Mouse (Mus musculus) midbrain, embryonic 14.5 days (tissue): ENCODE measurements around the gene Ptpdc1. TPM values are rescaled to one million over a fixed set of nuclear protein-coding genes. Genes with fewer than 3 reads are reported as not detected.
A peak's percentile ranks its signal among the peaks of the same experiment; 100 is the strongest.

Experiments used
- ATAC-seq: fragments of 200-750 bp; cut with Nextera tagmentation; 2 replicates; pipeline ENCODE4 v1.8.0; 2017; ENCODE audit warnings: moderate number of reproducible peaks, moderate library complexity; ENCODE audit not compliant: low FRiP score, low TSS enrichment
- DNase-seq: peaks from one replicate; pipeline ENCODE4 v3.0.0-alpha.2; 2015
- H3K27ac ChIP-seq: fragments of 300-500 bp; sonication (generic); replicated peaks from 2 replicates; pipeline ENCODE4 v1.5.1; 2014; ENCODE audit warnings: mild to moderate bottlenecking, low read depth, low read length, moderate library complexity
- H3K27me3 ChIP-seq: fragments of 300-500 bp; sonication (generic); 2 replicates; pipeline ENCODE4 v1.6.1; 2014; ENCODE audit warnings: low read length, control low read depth, mixed read lengths; ENCODE audit not compliant: control insufficient read depth, insufficient read depth
- H3K36me3 ChIP-seq: fragments of 300-500 bp; sonication (generic); 2 replicates; pipeline ENCODE4 v1.6.1; 2014; ENCODE audit warnings: low read length, control low read depth; ENCODE audit not compliant: control insufficient read depth, insufficient read depth
- H3K4me1 ChIP-seq: fragments of 300-500 bp; sonication (generic); 2 replicates; pipeline ENCODE4 v1.6.1; 2014; ENCODE audit warnings: mild to moderate bottlenecking, antibody characterized with exemption, low read length, control low read depth; ENCODE audit not compliant: control insufficient read depth, insufficient read depth
- H3K4me2 ChIP-seq: fragments of 300-500 bp; sonication (generic); 2 replicates; pipeline ENCODE4 v1.6.1; 2014; ENCODE audit warnings: mild to moderate bottlenecking, low read length, moderate library complexity
- H3K4me3 ChIP-seq: fragments of 300-500 bp; sonication (generic); replicated peaks from 2 replicates; pipeline ENCODE4 v1.5.1; 2014; ENCODE audit warnings: low read depth, low read length
- H3K9ac ChIP-seq: fragments of 300-500 bp; sonication (generic); replicated peaks from 2 replicates; pipeline ENCODE4 v1.6.1; 2014; ENCODE audit warnings: mild to moderate bottlenecking, low read length, moderate library complexity
- H3K9me3 ChIP-seq: fragments of 300-500 bp; sonication (generic); 2 replicates; pipeline ENCODE4 v1.6.1; 2016; ENCODE audit warnings: low read length, control low read depth, mixed read lengths; ENCODE audit not compliant: control insufficient read depth
- WGBS: fragments of 180-500 bp; shearing (Covaris S2); extraction: QIAGEN DNeasy Blood & Tissue Kit; methylation state at CpG from one replicate; pipeline ENCODE4 v1.1.7; 2014; 5-methylcytosine and 5-hydroxymethylcytosine counted together
- polyA plus RNA-seq: library from polyadenylated mRNA; unstranded; fragments of >200 nt; fragmentation: Nextera tagmentation; extraction: Ambion mirVana; gene quantifications from 2 replicates; pipeline ENCODE4 v1.2.1, GENCODE M21; 2014

Gene Ptpdc1
- polyA plus RNA-seq, 1 experiment from 2014 or later: 20.0 TPM

GRCm38 (mm10) chr13:48544867-48545266, 80.6 kb downstream of the Ptpdc1 start:
- H3K9me3 ChIP-seq: no peaks in the 10 kb centered on the region
- ATAC-seq (no peak), DNase-seq (no peak)
- peak overlapping the region; percentile 97; the same call in 1 of the 2 replicates for H3K9ac ChIP-seq
- H3K27ac ChIP-seq: no peak overlapping the region
- WGBS: 50% methylated on average over 4 of the region's 4 CpGs
- peak overlapping the region; percentile 97 for H3K4me3 ChIP-seq
- peak overlapping the region; percentile 80 for H3K4me2 ChIP-seq
- no peaks in the 10 kb centered on the region for H3K27me3 ChIP-seq
- H3K4me1 ChIP-seq: peaks cover 24% of the 10 kb centered on the region
- H3K36me3 ChIP-seq: no peaks in the 10 kb centered on the region

GRCm38 (mm10) chr13:48544391-48544790, 81.1 kb downstream of the Ptpdc1 start:
- no peaks in the 10 kb centered on the region for H3K36me3 ChIP-seq
- H3K4me1 ChIP-seq: peaks cover 24% of the 10 kb centered on the region
- no peak for DNase-seq
- no peaks in the 10 kb centered on the region for H3K27me3 ChIP-seq
- H3K27ac ChIP-seq: no peak overlapping the region
- peak overlapping the region; percentile 80 for H3K4me2 ChIP-seq
- H3K9me3 ChIP-seq: no peaks in the 10 kb centered on the region
- H3K4me3 ChIP-seq: no peak overlapping the region; the same call in 1 of the 2 replicates
- H3K9ac ChIP-seq: no peak overlapping the region
- no peak for ATAC-seq

DNA sequence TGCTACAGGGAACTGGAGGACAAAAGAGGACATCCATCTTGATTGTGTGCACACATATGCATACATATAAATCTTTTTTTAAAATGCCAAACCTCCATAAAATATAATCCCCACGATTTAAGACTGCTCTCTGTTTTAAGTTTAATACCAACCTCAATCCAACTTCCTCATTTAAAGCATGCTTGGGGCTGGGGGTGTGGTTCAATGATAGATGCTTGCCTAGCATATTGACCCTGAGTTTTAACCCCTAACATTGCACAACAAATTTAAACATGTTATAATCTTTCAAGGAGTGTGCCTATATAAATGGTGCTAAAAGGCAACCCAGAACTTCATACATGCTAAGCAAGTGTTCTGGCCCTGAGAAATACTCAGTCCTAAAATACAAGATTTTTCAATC, 85.0 kb downstream of the Ptpdc1 start:
- H3K27ac ChIP-seq: no peak overlapping the region
- 82% methylated on average over 1 of the region's 1 CpGs for WGBS
- DNase-seq: no peak
- no peak overlapping the region for H3K4me3 ChIP-seq
- no peak overlapping the region for H3K9ac ChIP-seq
- 0 out of 2 replicates have a peak, but pooled peaks cover 5% of the 10 kb centered on the region for H3K36me3 ChIP-seq
- no peak overlapping the region for H3K4me2 ChIP-seq
- no peak for ATAC-seq
- no peaks in the 10 kb centered on the region for H3K9me3 ChIP-seq
- peaks cover 24% of the 10 kb centered on the region for H3K4me1 ChIP-seq
- no peaks in the 10 kb centered on the region for H3K27me3 ChIP-seq

GRCm38 (mm10) chr13:48533441-48533840, 92.0 kb downstream of the Ptpdc1 start:
- DNase-seq (no peak), ATAC-seq (no peak)
- Histone ChIP-seq H3K9ac (no peak overlapping the region), H3K27me3 (no peaks in the 10 kb centered on the region), H3K9me3 (no peaks in the 10 kb centered on the region), H3K36me3 (peaks cover 12% of the 10 kb centered on the region; the same call in 1 of the 2 replicates), H3K27ac (no peak overlapping the region), H3K4me2 (no peak overlapping the region), H3K4me3 (no peak overlapping the region), H3K4me1 (no peaks in the 10 kb centered on the region)
- WGBS: 91% methylated on average over 5 of the region's 5 CpGs

DNA sequence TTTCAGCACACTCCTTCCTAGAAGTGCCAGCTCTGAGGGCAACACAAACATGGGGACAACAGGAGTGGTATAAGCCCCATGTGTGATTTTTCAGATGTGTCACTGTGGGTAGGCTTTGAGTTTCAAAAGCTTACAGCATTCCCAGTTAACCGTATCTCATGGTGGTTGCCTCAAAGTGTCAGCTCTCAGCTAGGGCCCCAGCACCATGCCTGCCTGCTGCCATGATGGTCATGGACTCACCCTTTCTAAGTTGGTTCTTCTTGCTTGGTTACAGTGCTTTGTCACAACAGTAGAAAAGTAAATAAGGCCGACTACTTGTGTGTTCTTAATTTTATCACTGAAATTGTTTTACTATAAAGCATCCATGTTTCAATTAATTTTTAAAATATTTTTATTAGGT, 94.0 kb downstream of the Ptpdc1 start:
- no peak overlapping the region for H3K9ac ChIP-seq
- DNase-seq (no peak), ATAC-seq (no peak)
- H3K27ac ChIP-seq: no peak overlapping the region
- no peak overlapping the region for H3K4me3 ChIP-seq
- H3K27me3 ChIP-seq: no peaks in the 10 kb centered on the region
- H3K4me1 ChIP-seq: no peaks in the 10 kb centered on the region
- peaks cover 8% of the 10 kb centered on the region; the same call in 1 of the 2 replicates for H3K36me3 ChIP-seq
- H3K4me2 ChIP-seq: no peak overlapping the region
- 87% methylated on average over 2 of the region's 2 CpGs for WGBS
- no peaks in the 10 kb centered on the region for H3K9me3 ChIP-seq

- Histone ChIP-seq H3K27me3 (no peaks in the 10 kb centered on the region), H3K4me2 (no peak overlapping the region), H3K36me3 (peaks cover 7% of the 10 kb centered on the region; the same call in 1 of the 2 replicates), H3K4me1 (no peaks in the 10 kb centered on the region), H3K9ac (no peak overlapping the region), H3K9me3 (no peaks in the 10 kb centered on the region), H3K27ac (no peak overlapping the region), H3K4me3 (no peak overlapping the region)
- WGBS: 76% methylated on average over 2 of the region's 2 CpGs
- DNase-seq (no peak), ATAC-seq (no peak)
These were observed 94.8 kb downstream of the Ptpdc1 start for GRCm38 (mm10) chr13:48530685-48531084.

DNA sequence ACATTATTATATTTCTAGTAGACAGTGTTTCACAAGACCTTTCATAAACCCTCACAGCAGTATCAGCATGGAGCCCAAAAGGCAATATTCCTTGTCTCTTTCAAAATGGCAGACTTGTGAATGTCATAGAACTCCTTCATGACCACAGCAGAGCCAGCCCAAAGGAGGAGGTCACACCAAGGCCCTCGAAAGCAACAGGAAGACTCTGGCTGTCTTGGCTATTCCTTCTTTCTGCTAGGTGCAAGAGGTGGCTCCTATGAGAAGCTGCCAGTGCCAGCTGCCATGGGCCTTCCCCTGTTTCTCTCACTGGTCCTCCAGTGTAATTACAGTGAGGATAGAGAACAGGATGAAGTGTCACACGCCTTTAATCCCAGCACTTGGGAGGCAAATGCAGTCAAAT, 96.4 kb downstream of the Ptpdc1 start:
- Histone ChIP-seq H3K27ac (no peak overlapping the region), H3K4me2 (no peak overlapping the region), H3K36me3 (no peaks in the 10 kb centered on the region), H3K4me3 (no peak overlapping the region), H3K4me1 (no peaks in the 10 kb centered on the region), H3K27me3 (no peaks in the 10 kb centered on the region), H3K9ac (no peak overlapping the region), H3K9me3 (no peaks in the 10 kb centered on the region)
- 56% methylated on average over 2 of the region's 2 CpGs for WGBS
- ATAC-seq (no peak), DNase-seq (no peak)

- ATAC-seq: peak; percentile 70
- Histone ChIP-seq H3K9me3 (no peaks in the 10 kb centered on the region), H3K27me3 (no peaks in the 10 kb centered on the region), H3K4me2 (no peak overlapping the region), H3K27ac (no peak overlapping the region), H3K36me3 (no peaks in the 10 kb centered on the region), H3K9ac (no peak overlapping the region), H3K4me3 (no peak overlapping the region), H3K4me1 (no peaks in the 10 kb centered on the region)
- peak; percentile 94 for DNase-seq
- 55% methylated on average over 15 of the region's 15 CpGs for WGBS
These were observed 97.2 kb downstream of the Ptpdc1 start for GRCm38 (mm10) chr13:48528123-48528871.
